Mouse (Mus musculus): Measurements from ENCODE around the gene Kcnn4.

DNA sequence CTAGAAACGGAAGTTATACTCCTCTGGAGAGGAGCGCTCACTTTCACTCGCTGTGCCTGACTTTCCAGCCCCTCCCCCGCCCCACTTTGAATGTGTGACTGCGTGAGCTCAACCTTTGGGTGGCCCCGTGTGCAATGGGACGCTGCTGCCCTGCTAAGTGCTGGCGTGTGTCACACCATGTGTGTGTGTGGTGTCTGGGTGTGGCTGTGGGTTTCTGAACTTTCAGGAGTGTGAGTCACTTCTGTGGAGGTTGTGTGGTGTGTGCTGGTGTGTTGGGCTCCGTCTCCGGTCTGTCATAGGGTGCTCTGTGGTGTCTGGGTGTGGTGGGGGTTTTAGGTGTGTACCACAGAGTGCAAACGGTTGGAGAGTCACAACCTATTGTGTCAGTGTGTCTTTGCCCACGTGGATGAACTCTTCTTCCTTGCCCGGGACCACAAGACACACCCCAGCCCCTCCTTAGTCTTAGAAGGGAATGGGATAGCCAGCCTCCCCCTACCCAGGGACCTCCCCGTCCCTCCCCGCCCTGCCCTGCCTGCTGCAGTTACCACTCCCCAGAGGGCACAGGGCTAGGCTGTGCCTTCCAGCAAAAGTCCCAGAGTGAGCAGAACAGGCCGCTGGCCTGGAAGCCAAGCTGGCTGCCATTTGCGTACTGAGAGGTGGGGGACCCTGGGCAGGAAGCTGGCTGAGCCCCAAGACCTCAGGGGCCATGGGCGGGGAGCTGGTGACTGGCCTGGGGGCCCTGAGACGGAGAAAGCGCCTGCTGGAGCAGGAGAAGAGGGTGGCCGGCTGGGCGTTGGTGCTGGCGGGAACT is at the start of gene Kcnn4:
- peak; percentile 43 for TF ChIP-seq POLR2A (IDR thresholded peaks at IDR 0.05; ENCODE audit: low read depth, low read length)
- TF ChIP-seq CTCF (IDR thresholded peaks at IDR 0.05; ENCODE audit: extremely low read depth, insufficient read depth, insufficient read length, insufficient replicate concordance): no peak
